9 mouse cellular contexts compared by ENCODE assay signal in the genomic region with DNA sequence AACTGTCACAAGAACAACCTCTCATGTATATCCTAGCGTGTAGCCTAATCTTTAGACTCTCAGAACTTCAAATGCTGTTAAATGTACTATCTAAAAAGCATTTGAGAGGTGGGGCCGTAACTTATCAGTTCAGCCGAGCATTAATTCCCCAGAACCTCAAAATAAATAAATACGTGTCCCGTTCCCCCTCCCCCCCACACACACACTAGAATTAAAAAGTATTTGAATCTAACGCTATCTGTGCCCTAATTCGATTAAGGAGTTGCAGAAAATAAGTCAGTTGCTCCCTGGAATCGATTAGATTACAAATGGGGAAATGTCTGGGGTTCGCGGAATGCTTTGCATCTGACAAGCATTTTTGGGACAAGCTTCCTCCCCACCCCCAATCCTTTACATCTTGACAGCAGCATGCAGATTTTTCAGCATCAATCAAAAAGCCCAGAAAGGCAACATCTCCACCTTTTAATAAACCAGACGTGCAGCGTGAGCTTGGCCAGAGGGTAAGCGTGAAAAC. TPM values are rescaled to one million over a fixed set of nuclear protein-coding genes. Genes with fewer than 3 reads are reported as not detected.
DNase-seq lines count a peak whose midpoint lies in the region; ATAC-seq and TF ChIP-seq lines count a peak whose summit lies in the region.
"Had no signal": no experiment of that assay in that cellular context is flagged by ENCODE, and none has a peak within 500 bp of the region (broad histone marks: within the 10 kb centered on the region; RNA-seq: fewer than 3 reads in every experiment).

No protein-coding gene starts in this region.

- peak overlapping the region; percentile 93 for H3K4me2 ChIP-seq in heart, embryonic 13.5 days
- H3K4me2 ChIP-seq in intestine, embryonic 15.5 days (replicated peaks) = peak overlapping the region; percentile 100

- intact Hi-C loops in heart, postnatal 10 days (cut with DNase I) = loop anchor here (2.0 kb wide), 1 partner anchor 30 kb away; no protein-coding TSS in a partner anchor

- peak overlapping the region; percentile 82 for H3K9ac ChIP-seq in heart, embryonic 13.5 days
- peak overlapping the region; percentile 61 for H3K9ac ChIP-seq in intestine, embryonic 15.5 days

- H3K4me3 ChIP-seq in heart, embryonic 13.5 days = peak overlapping the region; percentile 63
- H3K4me3 ChIP-seq in cortical plate, adult 2 months (ENCODE audit: insufficient read depth, low read length) = peak overlapping the region; percentile 96
- H3K4me3 ChIP-seq in intestine, embryonic 15.5 days (replicated peaks) = peak overlapping the region; percentile 56

- peaks cover 50% of the 10 kb centered on the region for H3K27me3 ChIP-seq in heart, embryonic 13.5 days (replicated peaks)
- no peaks in the 10 kb centered on the region for H3K27me3 ChIP-seq in intestine, embryonic 15.5 days (replicated peaks)
- H3K27me3 ChIP-seq: Patski had no signal

- no peak for ATAC-seq in heart, embryonic 13.5 days (ENCODE audit: extremely low read depth, insufficient number of reproducible peaks, low FRiP score, low TSS enrichment)
- ATAC-seq in intestine, embryonic 15.5 days = no peak
- no peak for ATAC-seq in cerebellum, adult (ENCODE audit: insufficient number of reproducible peaks, low FRiP score, low TSS enrichment)

- TF ChIP-seq CTCF in cortical plate, adult 2 months (IDR thresholded peaks at IDR 0.05; ENCODE audit: extremely low read depth, insufficient read depth, low read length) = no peak

- no peak overlapping the region for H3K27ac ChIP-seq in heart, embryonic 13.5 days (replicated peaks)
- H3K27ac ChIP-seq in cortical plate, adult 2 months (ENCODE audit: insufficient read depth, low read length) = no peak overlapping the region
- peak overlapping the region; percentile 79 for H3K27ac ChIP-seq in intestine, embryonic 15.5 days

- H3K36me3 ChIP-seq in heart, embryonic 13.5 days = no peaks in the 10 kb centered on the region
- H3K36me3 ChIP-seq in intestine, embryonic 15.5 days = no peaks in the 10 kb centered on the region; the same call in 1 of the 2 replicates

- H3K9me3 ChIP-seq in heart, embryonic 13.5 days = no peaks in the 10 kb centered on the region
- no peaks in the 10 kb centered on the region for H3K9me3 ChIP-seq in intestine, embryonic 15.5 days

- 6% methylated on average over 13 of the region's 13 CpGs for WGBS in heart, embryonic 13.5 days
- 6% methylated on average over 13 of the region's 13 CpGs for WGBS in intestine, embryonic 15.5 days

- H3K4me1 ChIP-seq in heart, embryonic 13.5 days = peaks cover 17% of the 10 kb centered on the region
- peaks cover 5% of the 10 kb centered on the region; the same call in 1 of the 2 replicates for H3K4me1 ChIP-seq in cortical plate, adult 2 months (ENCODE audit: control insufficient read depth, insufficient read depth, low read length)
- H3K4me1 ChIP-seq in intestine, embryonic 15.5 days (replicated peaks) = peaks cover 27% of the 10 kb centered on the region

- DNase-seq in heart, postnatal 10 days = no peak
- peak; percentile 28 for DNase-seq in neural tube, embryonic 10.5 days (ENCODE audit: extremely low spot score, low spot score)
- no peak for DNase-seq in c-Kit-positive CD71-positive TER-119-positive erythroid progenitor cells, embryonic 14.5 days (ENCODE audit: low spot score)
- no peak for DNase-seq in right cerebral cortex, postnatal 10 days (ENCODE audit: low spot score in 2 of 2)

- TF ChIP-seq POLR2A in cortical plate, adult 2 months (IDR thresholded peaks at IDR 0.05; ENCODE audit: extremely low read depth, insufficient read depth, low read length) = no peak

RNA-seq across cellular contexts. Expression of gene Trim2, which starts 48.1 kb away (rescaled TPM):
- 7.2 and 7.6 TPM in 2 replicates for polyA plus RNA-seq in heart, embryonic 13.5 days (2015; fragmentation: Nextera tagmentation; extraction: Ambion mirVana)
- total RNA-seq in heart, postnatal 10 days (2021) = 1 to 10 TPM; 9.1 to 9.9 TPM
- polyA plus RNA-seq in cortical plate, adult 2 months (2012; rRNA removed) = 87.4 and 101 TPM in 2 replicates
- 50.1 and 57.2 TPM in 2 replicates for polyA plus RNA-seq in intestine, embryonic 15.5 days (2015; fragmentation: Nextera tagmentation; extraction: Ambion mirVana)
